Mouse (Mus musculus) thymus, adult 2 months (tissue): ENCODE data around the gene Prrt4.

Experiments
- CTCF ChIP-seq: fragments of 200-500 bp; IDR thresholded peaks from 2 replicates; pipeline ENCODE4 v1.5.1; 2012; ENCODE audit warnings: mild to moderate bottlenecking, control low read depth, low read length, moderate library complexity, borderline replicate concordance; ENCODE audit not compliant: control insufficient read depth, poor library complexity, insufficient read depth; ENCODE audit errors: extremely low read depth
- POLR2A ChIP-seq: fragments of 200-500 bp; IDR thresholded peaks from 2 replicates; pipeline ENCODE4 v1.6.1; 2012; ENCODE audit warnings: mild to moderate bottlenecking, low read length, control low read depth, moderate library complexity; ENCODE audit not compliant: control insufficient read depth, poor library complexity, insufficient read depth; ENCODE audit errors: extremely low read depth

- TF ChIP-seq CTCF (no peak), POLR2A (no peak)
These were observed 26.6 kb upstream of the Prrt4 start for GRCm38 (mm10) chr6:29206006-29206405.
